17 mouse cellular contexts compared by ENCODE assay signal in the genomic region with DNA sequence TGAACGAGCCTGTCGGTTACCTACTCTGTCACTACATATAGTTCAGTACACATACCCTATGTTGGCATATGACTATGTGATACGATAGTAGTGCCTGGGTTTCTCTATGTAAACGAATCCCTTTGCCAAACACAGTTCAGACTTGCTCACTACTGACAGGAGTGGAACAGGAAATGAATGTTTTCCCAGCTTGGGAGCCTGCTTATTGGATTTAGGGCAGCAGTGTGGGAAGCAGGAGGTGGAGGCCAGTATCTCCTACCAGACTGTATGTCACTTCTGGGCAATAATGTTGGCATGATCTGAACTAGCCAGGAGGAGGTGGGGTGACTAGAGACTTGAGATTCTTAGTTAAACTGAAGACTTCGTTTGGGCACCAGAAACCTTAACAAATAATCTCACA. TPM values are rescaled to one million over a fixed set of nuclear protein-coding genes. Genes with fewer than 3 reads are reported as not detected.
DNase-seq lines count a peak whose midpoint lies in the region; ATAC-seq and TF ChIP-seq lines count a peak whose summit lies in the region.
"Not testable (repeated sequence)": the region's sequence is repeated elsewhere in the genome, so short reads cannot be mapped to it uniquely, and the experiment has no call there.
"Had no signal": no experiment of that assay in that cellular context is flagged by ENCODE, and none has a peak within 500 bp of the region (broad histone marks: within the 10 kb centered on the region; RNA-seq: fewer than 3 reads in every experiment).

No protein-coding gene starts in this region.

- H3K27ac ChIP-seq in forebrain, embryonic 11.5 days (ENCODE audit: low read depth, low read length); heart, embryonic 10.5 days: not testable (repeated sequence)

- peak; percentile 1 for DNase-seq in ES-CJ7 (ENCODE audit: low read depth, low spot score)
- not testable (repeated sequence) for DNase-seq in G1E (ENCODE audit: low spot score)
- DNase-seq in R1 (ENCODE audit: low read depth, low spot score): peak; percentile 1
- DNase-seq in ZHBTc4 (ENCODE audit: low read depth, low spot score): peak; percentile 0
- DNase-seq in forebrain, embryonic 11.5 days (ENCODE audit: low spot score): peak; percentile 9
- peak; percentile 89 for DNase-seq in heart, adult 11 months
- DNase-seq in heart, embryonic 10.5 days (ENCODE audit: low spot score): peak; percentile 35
- peak; percentile 14 to 62 for DNase-seq in spleen, postnatal 4 days (ENCODE audit: low spot score in 2 of 2)

- H3K4me1 ChIP-seq in G1E (ENCODE audit: insufficient read depth, low read depth, low read length); forebrain, embryonic 11.5 days (replicated peaks; ENCODE audit: control insufficient read depth, insufficient read depth, low read length); heart, embryonic 10.5 days: not testable (repeated sequence)

- not testable (repeated sequence) for H3K36me3 ChIP-seq in G1E (replicated peaks); forebrain, embryonic 11.5 days (ENCODE audit: control insufficient read depth, insufficient read depth, low read length); heart, embryonic 10.5 days

- peaks cover 46% of the 10 kb centered on the region for H3K9me3 ChIP-seq in G1E (replicated peaks)
- H3K9me3 ChIP-seq in forebrain, embryonic 11.5 days (ENCODE audit: control insufficient read depth, low read length): not testable (repeated sequence)
- H3K9me3 ChIP-seq in heart, embryonic 10.5 days: peaks cover 41% of the 10 kb centered on the region

- 83% methylated on average over 4 of the region's 5 CpGs for WGBS in forebrain, embryonic 11.5 days
- 70% methylated on average over 5 of the region's 5 CpGs for WGBS in heart, embryonic 10.5 days

- H3K27me3 ChIP-seq in G1E (ENCODE audit: insufficient read depth, low read length); forebrain, embryonic 11.5 days (ENCODE audit: control insufficient read depth, insufficient read depth, low read length); heart, embryonic 10.5 days (ENCODE audit: insufficient read depth, poor library complexity, severe bottlenecking): not testable (repeated sequence)

- not testable (repeated sequence) for TF ChIP-seq CTCF in G1E (IDR thresholded peaks at IDR 0.05; ENCODE audit: low read depth, low read length)

- H3K4me2 ChIP-seq in forebrain, embryonic 11.5 days (ENCODE audit: low read depth, low read length, severe bottlenecking): not testable (repeated sequence)

- H3K9ac ChIP-seq in forebrain, embryonic 11.5 days (ENCODE audit: low read length): not testable (repeated sequence)

- peak; percentile 28; the same call in 1 of the 2 replicates for ATAC-seq in G1E (ENCODE audit: extremely low read depth, insufficient number of reproducible peaks, low FRiP score, poor library complexity, severe bottlenecking)
- ATAC-seq in forebrain, embryonic 11.5 days (replicated peaks; ENCODE audit: low FRiP score): not testable (repeated sequence)

- not testable (repeated sequence) for H3K4me3 ChIP-seq in G1E (ENCODE audit: low read depth, low read length); forebrain, embryonic 11.5 days (ENCODE audit: low read depth, low read length); heart, embryonic 10.5 days

RNA-seq across cellular contexts. Expression of gene Zfp987, which starts 32.3 kb away (rescaled TPM):
- not detected in 2 replicates for total RNA-seq in G1E (2014; fragmentation: Nextera tagmentation)
- total RNA-seq in G1E (2017): 0.06 and 0.16 TPM in 2 replicates
- polyA plus RNA-seq in G1E (2012): not detected in 2 replicates
- polyA plus RNA-seq in forebrain, embryonic 11.5 days (2014; fragmentation: Nextera tagmentation; extraction: Ambion mirVana): 0.12 TPM in 1 of 2 replicates, not detected in the other
- polyA plus RNA-seq in heart, embryonic 10.5 days (2016; fragmentation: Nextera tagmentation; extraction: Ambion mirVana): 0.09 TPM in 1 of 2 replicates, not detected in the other
- total RNA-seq: adrenal gland, adult 18-20 months; adrenal gland, postnatal 14 days; adrenal gland, postnatal 25 days; adrenal gland, postnatal 4 days; CH12.LX had no signal
- polyA plus RNA-seq: adrenal gland, adult 2 months; brain, embryonic 14.5 days; C2C12; cerebellum, adult 2 months had no signal
